Mouse (Mus musculus): ENCODE data around the gene Phf7. TPM values are rescaled to one million over a fixed set of nuclear protein-coding genes. Genes with fewer than 3 reads are reported as not detected.

Phf7 gene
- total RNA-seq, 2 experiments from 2014 or later = 3.5 to 3.6 TPM

- peak in 1 of 2 experiments; percentile 44 for DNase-seq
Observed at GRCm38 (mm10) chr14:31197547-31198516, 53.3 kb downstream of the Phf7 start.

- no peak for DNase-seq
Observed at GRCm38 (mm10) chr14:31195968-31196367, 55.1 kb downstream of the Phf7 start.

- no peak for DNase-seq
Observed at GRCm38 (mm10) chr14:31195521-31195920, 55.6 kb downstream of the Phf7 start.

GRCm38 (mm10) chr14:31194891-31195513, 56.1 kb downstream of the Phf7 start:
- no peak for DNase-seq

- DNase-seq = no peak
Observed at GRCm38 (mm10) chr14:31194441-31194840, 56.7 kb downstream of the Phf7 start.

GRCm38 (mm10) chr14:31193791-31194190, 57.3 kb downstream of the Phf7 start:
- DNase-seq = no peak

GRCm38 (mm10) chr14:31191936-31192335, 59.2 kb downstream of the Phf7 start:
- DNase-seq = no peak

- DNase-seq = no peak
Observed at GRCm38 (mm10) chr14:31189348-31189747, 61.8 kb downstream of the Phf7 start.

- DNase-seq = no peak
Observed at GRCm38 (mm10) chr14:31188771-31189181, 62.3 kb downstream of the Phf7 start.

Other genes starting within 250 kb of the Phf7 start
- gene Glt8d1, start 249.9 kb downstream of the Phf7 start, total RNA-seq (2021) = 10 to 100 TPM; 46.4 to 50.6 TPM
- 100 to 1,000 TPM; 169 to 190 TPM for gene Spcs1, start 249.6 kb downstream of the Phf7 start, total RNA-seq (2021)
- 10 to 100 TPM; 51.6 to 58.4 TPM for gene Pbrm1, start 232.2 kb downstream of the Phf7 start, total RNA-seq (2021)
- 10 to 100 TPM; 47.7 to 49.2 TPM for gene Gnl3, start 232.2 kb downstream of the Phf7 start, total RNA-seq (2021)
- 10 to 100 TPM; 24.6 to 27.7 TPM for gene Smim4, start 122.4 kb downstream of the Phf7 start, total RNA-seq (2021)
- gene Nt5dc2, start 120.3 kb downstream of the Phf7 start, total RNA-seq (2021) = 10 to 100 TPM; 12.4 to 13.6 TPM
- gene Stab1, start 82.7 kb downstream of the Phf7 start, total RNA-seq (2021) = 10 to 100 TPM; 16.6 to 24.0 TPM
- gene Tnnc1, start 43.0 kb downstream of the Phf7 start, total RNA-seq (2021) = 1 to 10 TPM; 3.8 to 4.4 TPM
- 100 to 1,000 TPM; 458 to 488 TPM for gene Nisch, start 34.4 kb downstream of the Phf7 start, total RNA-seq (2021)
- gene Sema3g, start 33.5 kb downstream of the Phf7 start, total RNA-seq (2021) = 1 to 10 TPM; 4.5 to 4.9 TPM
- gene Bap1, start 133 bp upstream of the Phf7 start, total RNA-seq (2021) = 100 to 1,000 TPM; 132 to 134 TPM
- 1 to 10 TPM; 3.8 to 4.8 TPM for gene Dnah1, start 72.6 kb upstream of the Phf7 start, total RNA-seq (2021)
- 10 to 100 TPM; 39.4 to 42.1 TPM for gene Capn7, start 85.3 kb upstream of the Phf7 start, total RNA-seq (2021)
- gene Sh3bp5, start 184.8 kb upstream of the Phf7 start, total RNA-seq (2021) = 100 to 1,000 TPM; 157 to 168 TPM
- gene Eaf1, start 243.1 kb upstream of the Phf7 start, total RNA-seq (2021) = 10 to 100 TPM; 14.5 to 16.3 TPM
- 10 to 100 TPM; 25.0 to 29.4 TPM for gene Mettl6, start 243.7 kb upstream of the Phf7 start, total RNA-seq (2021)